Mouse (Mus musculus) ES-E14 (cell line): ENCODE data around the gene Lclat1. TPM values are rescaled to one million over a fixed set of nuclear protein-coding genes. Genes with fewer than 3 reads are reported as not detected.
A peak's percentile ranks its signal among the peaks of the same experiment; 100 is the strongest.

ENCODE experiments used
- DNase-seq: peaks from one replicate; pipeline ENCODE4 v3.0.0-alpha.2; 2013; ENCODE audit warnings: low read depth, low spot score
- H3K27ac ChIP-seq: 2 replicates; pipeline ENCODE4 v1.5.1; 2012; ENCODE audit warnings: low read depth, mild to moderate bottlenecking, low read length, moderate library complexity, mixed read lengths; ENCODE audit not compliant: poor library complexity, insufficient read depth, severe bottlenecking
- H3K36me3 ChIP-seq: 2 replicates; pipeline ENCODE4 v1.6.1; 2012; ENCODE audit warnings: mild to moderate bottlenecking, low read length, moderate library complexity, mixed read lengths; ENCODE audit not compliant: control insufficient read depth, poor library complexity, insufficient read depth, severe bottlenecking
- H3K4me1 ChIP-seq, 2 experiments: fragments of 150-350 bp in 1 of 2; sonication (generic) in 1 of 2; 2 replicates each; pipeline ENCODE4 v1.6.1; 2012; ENCODE audit warnings: low read length in 2 of 2, mild to moderate bottlenecking in 1 of 2, mixed read lengths in 1 of 2; ENCODE audit not compliant: control insufficient read depth in 2 of 2, insufficient read depth in 2 of 2, poor library complexity in 1 of 2
- H3K4me3 ChIP-seq, 2 experiments: fragments of 150-350 bp in 1 of 2; sonication (generic) in 1 of 2; 2 replicates each; pipeline ENCODE4 v1.5.1; 2012; ENCODE audit warnings: low read length in 2 of 2, low read depth in 1 of 2, mild to moderate bottlenecking in 1 of 2, mixed read lengths in 1 of 2; ENCODE audit not compliant: insufficient read depth in 1 of 2, poor library complexity in 1 of 2, severe bottlenecking in 1 of 2
- H3K9ac ChIP-seq: 2 replicates; pipeline ENCODE4 v1.6.1; 2012; ENCODE audit warnings: low read depth, mild to moderate bottlenecking, low read length, mixed read lengths; ENCODE audit not compliant: poor library complexity, insufficient read depth, severe bottlenecking
- H3K9me3 ChIP-seq: fragments of 150-350 bp; sonication (generic); 2 replicates; pipeline ENCODE4 v1.6.1; 2012; ENCODE audit warnings: low read depth, mild to moderate bottlenecking, low read length; ENCODE audit not compliant: control insufficient read depth, insufficient read depth
- CHD2 ChIP-seq: IDR thresholded peaks from 2 replicates; pipeline ENCODE4 v1.6.1; 2014; ENCODE audit warnings: mild to moderate bottlenecking, low read depth, low read length, inconsistent platforms
- HCFC1 ChIP-seq: IDR thresholded peaks from 2 replicates; pipeline ENCODE4 v1.6.1; 2012; ENCODE audit warnings: low read length, inconsistent platforms, borderline replicate concordance; ENCODE audit not compliant: insufficient read depth
- MAFK ChIP-seq: IDR thresholded peaks from 2 replicates; pipeline ENCODE4 v1.6.1; 2014; ENCODE audit warnings: mild to moderate bottlenecking, low read depth, low read length, inconsistent platforms; ENCODE audit not compliant: insufficient read depth
- ZC3H11A ChIP-seq: IDR thresholded peaks from 2 replicates; pipeline ENCODE4 v1.6.1; 2012; ENCODE audit warnings: low read depth, mild to moderate bottlenecking, inconsistent platforms, low read length, borderline replicate concordance
- ZNF384 ChIP-seq: IDR thresholded peaks from 2 replicates; pipeline ENCODE4 v1.6.1; 2012; ENCODE audit warnings: low read depth, low read length, inconsistent platforms
- in situ Hi-C, 2 experiments: fragments of 600-800 bp; cut with MboI; formaldehyde crosslinking; loops; one replicate each; pipeline ENCODE4 v1.15.1; 2025; ENCODE audit warnings: low sequenced_read_pairs in 2 of 2, inconsistent platforms in 1 of 2; ENCODE audit not compliant: unreplicated experiment in 2 of 2
- total RNA-seq: library from RNA; depleted of rRNA; stranded (reverse); fragments of 300-350 nt; gene quantifications from 2 replicates; pipeline ENCODE4 v1.2.3, GENCODE M21; 2012

The Lclat1 gene
- total RNA-seq, 1 experiment, result 8.6 TPM

DNA sequence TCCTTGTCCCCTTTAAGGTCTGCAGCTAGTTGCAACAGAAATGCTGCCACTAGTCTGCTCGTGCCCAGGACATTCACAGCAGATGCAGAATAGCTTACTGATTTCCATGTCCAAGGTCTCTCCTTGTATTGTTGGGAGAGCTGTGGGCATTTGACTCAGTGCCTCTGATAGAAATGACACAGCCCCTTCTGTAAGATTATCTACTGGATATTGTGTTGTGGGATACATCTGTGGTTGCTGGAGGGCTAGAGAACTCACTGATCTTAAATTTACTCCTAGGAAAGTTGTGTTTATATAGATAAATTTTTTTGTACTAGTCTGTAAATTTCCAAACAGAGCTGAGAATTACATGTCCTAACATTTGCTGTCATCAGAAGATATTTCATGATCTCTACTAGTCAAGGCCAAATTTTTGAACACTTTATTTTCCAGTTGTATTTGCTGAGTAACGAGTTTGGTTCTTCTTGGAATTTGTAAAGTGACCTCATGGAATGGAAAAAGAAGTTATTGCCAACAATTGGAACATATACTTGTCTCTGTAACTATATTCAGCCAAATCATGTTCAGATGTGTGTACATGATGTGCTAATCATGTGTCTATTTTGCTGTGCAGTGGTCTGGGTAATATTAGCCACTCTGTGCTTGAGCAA, 87.4 kb downstream of the Lclat1 start:
- Histone ChIP-seq H3K4me1 (peaks cover 0 to 2% of the 10 kb centered on the region in 2 experiments; a peak in 1 of 4 replicates), H3K27ac (no peak overlapping the region), H3K9me3 (no peaks in the 10 kb centered on the region), H3K4me3 (no peak overlapping the region), H3K36me3 (no peaks in the 10 kb centered on the region), H3K9ac (no peak overlapping the region)
- in situ Hi-C loops, result loop anchor here in 1 of 2 experiments (25.0 kb wide), 1 partner anchor 333 kb away; no protein-coding TSS in a partner anchor
- no peak for DNase-seq
- TF ChIP-seq ZNF384 (no peak), HCFC1 (no peak), ZC3H11A (no peak)

DNA sequence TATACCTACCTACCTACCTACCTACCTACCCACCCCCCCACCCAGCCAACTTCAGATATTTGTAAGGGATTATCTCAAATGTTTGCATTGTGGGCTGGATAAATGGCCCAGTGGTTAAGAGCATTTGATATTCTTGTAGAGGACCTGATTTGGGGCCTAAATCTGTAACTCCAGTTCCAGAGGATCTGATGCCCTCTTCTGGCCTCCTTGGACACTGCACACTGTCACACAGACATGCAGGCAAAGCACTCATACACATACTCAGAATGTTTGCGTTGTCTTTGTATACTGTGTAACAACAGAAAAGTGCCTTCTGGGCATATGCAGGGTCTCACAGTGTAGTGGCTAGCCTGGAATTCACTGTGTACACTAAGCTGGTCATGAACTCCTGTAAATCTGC, 88.4 kb downstream of the Lclat1 start:
- no peak for DNase-seq
- Histone ChIP-seq H3K4me3 (no peak overlapping the region), H3K9me3 (no peaks in the 10 kb centered on the region), H3K4me1 (peaks cover 0 to 2% of the 10 kb centered on the region in 2 experiments; a peak in 1 of 4 replicates), H3K9ac (no peak overlapping the region), H3K36me3 (no peaks in the 10 kb centered on the region), H3K27ac (no peak overlapping the region)
- in situ Hi-C loops, result loop anchor here in 1 of 2 experiments (25.0 kb wide), 1 partner anchor 334 kb away; no protein-coding TSS in a partner anchor
- TF ChIP-seq MAFK (no peak), CHD2 (no peak), ZC3H11A (peak; percentile 69), HCFC1 (no peak), ZNF384 (no peak)

DNA sequence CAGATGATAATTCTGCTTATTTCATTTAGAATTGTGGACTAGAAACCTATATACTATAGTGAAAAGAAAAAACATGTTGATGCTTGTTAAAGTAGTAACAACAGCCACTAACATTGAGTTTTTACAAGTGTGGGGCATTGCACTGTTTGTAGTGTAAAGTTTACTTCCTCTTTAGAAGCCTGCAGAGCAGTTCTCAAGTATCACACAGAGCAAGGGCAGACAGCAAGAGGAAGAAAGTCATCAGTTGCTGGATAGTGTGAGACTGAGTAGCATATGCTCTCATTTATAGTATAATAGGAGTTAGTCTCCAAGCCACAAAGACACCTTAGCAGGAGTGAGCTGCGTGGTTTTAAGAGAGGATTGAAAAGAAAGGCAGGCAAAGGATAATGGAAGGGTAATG, 89.9 kb downstream of the Lclat1 start:
- no peaks in the 10 kb centered on the region for H3K9me3 ChIP-seq
- no peaks in the 10 kb centered on the region for H3K36me3 ChIP-seq
- no peak overlapping the region for H3K27ac ChIP-seq
- in situ Hi-C loops, result loop anchor here in 1 of 2 experiments (25.0 kb wide), 1 partner anchor 335 kb away; no protein-coding TSS in a partner anchor
- H3K4me1 ChIP-seq, result no peaks in the 10 kb centered on the region
- no peak overlapping the region for H3K4me3 ChIP-seq
- DNase-seq, result no peak
- H3K9ac ChIP-seq, result no peak overlapping the region
- TF ChIP-seq MAFK (no peak), ZNF384 (no peak), ZC3H11A (no peak), CHD2 (no peak), HCFC1 (no peak)

DNA sequence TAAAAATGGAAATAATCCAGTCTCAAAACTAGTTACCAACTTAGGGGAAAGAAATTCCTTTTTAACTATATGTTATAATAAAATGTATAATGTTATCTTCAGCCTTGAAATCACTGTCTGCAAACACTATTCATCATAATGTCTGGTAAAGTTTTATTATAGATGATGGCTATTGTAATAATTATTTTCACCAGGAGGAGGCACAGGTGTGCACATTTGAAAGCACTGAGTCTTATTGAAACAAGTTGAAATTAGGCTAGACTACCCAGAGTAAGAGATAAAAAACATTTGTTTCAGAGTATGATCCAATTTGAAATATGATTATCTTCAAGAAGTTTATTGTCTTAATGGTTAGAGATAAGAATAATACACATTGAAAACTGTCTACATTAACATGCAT, 91.6 kb downstream of the Lclat1 start:
- H3K9me3 ChIP-seq, result no peaks in the 10 kb centered on the region
- in situ Hi-C loops, result loop anchor here in 1 of 2 experiments (25.0 kb wide), 1 partner anchor 337 kb away; no protein-coding TSS in a partner anchor

DNA sequence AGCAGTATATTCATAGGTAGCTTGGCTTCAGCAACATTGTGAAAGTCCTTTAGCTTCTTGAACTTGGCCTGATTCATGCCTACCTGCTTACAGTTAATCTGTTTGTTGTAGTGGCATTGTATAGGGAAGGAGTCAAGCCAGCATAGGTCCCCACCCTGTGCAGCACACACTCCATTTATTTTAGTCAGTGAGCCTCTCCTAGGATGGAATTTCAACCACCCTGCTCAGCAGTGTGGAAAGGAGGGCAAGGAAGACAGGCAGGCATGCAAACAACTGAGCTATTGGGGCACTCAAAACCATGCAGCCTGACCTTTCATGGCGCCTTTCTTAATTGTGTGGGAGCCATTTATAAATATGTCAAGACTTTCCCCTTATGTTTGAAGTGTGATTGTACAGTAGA, 92.6 kb downstream of the Lclat1 start:
- H3K4me3 ChIP-seq, result no peak overlapping the region
- DNase-seq, result no peak
- TF ChIP-seq CHD2 (no peak), ZC3H11A (no peak), MAFK (no peak), HCFC1 (no peak), ZNF384 (no peak)
- H3K9me3 ChIP-seq, result no peaks in the 10 kb centered on the region
- no peak overlapping the region for H3K27ac ChIP-seq
- no peaks in the 10 kb centered on the region for H3K4me1 ChIP-seq
- in situ Hi-C loops, result no loop called here
- no peak overlapping the region for H3K9ac ChIP-seq
- no peaks in the 10 kb centered on the region for H3K36me3 ChIP-seq

More for the DNA sequence above, 91.6 kb downstream of the Lclat1 start:
- no peaks in the 10 kb centered on the region for H3K36me3 ChIP-seq
- DNase-seq, result no peak
- H3K27ac ChIP-seq, result no peak overlapping the region
- H3K9ac ChIP-seq, result no peak overlapping the region
- TF ChIP-seq ZNF384, result no peak
- TF ChIP-seq MAFK, result no peak
- TF ChIP-seq ZC3H11A, result no peak
- no peak for TF ChIP-seq HCFC1
- TF ChIP-seq CHD2, result no peak
- no peaks in the 10 kb centered on the region for H3K4me1 ChIP-seq
- H3K4me3 ChIP-seq, result no peak overlapping the region
